Mouse (Mus musculus): ENCODE results near the gene T.

DNA sequence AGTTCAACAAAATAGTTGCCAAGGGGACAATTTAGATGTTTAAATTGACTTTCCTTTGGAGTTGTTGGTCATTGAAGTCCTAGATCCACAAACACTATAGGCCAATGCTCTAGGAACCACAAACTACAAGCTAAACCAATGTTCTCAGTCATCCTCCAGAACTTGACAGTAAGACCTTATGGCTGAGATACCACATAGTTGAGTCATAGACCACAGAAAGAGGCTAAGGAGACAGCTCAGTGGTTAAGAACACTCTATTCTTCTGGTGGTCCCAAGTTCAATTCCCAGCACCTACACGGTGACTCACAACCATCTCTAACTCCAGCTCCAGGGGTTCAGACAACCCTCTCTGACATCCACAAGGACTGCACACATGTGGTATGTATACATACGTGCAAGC, 48.8 kb upstream of the T start:
- TF ChIP-seq POLR2A (IDR thresholded peaks at IDR 0.05; ENCODE audit: borderline replicate concordance, insufficient read depth, low read length) (no peak), CTCF (IDR thresholded peaks at IDR 0.05; ENCODE audit: borderline replicate concordance, insufficient read depth, low read depth, low read length) (no peak)
